Mouse (Mus musculus) kidney, embryonic 15.5 days (tissue): ENCODE data around the gene Scamp5. TPM values are rescaled to one million over a fixed set of nuclear protein-coding genes. Genes with fewer than 3 reads are reported as not detected.
A peak's percentile ranks its signal among the peaks of the same experiment; 100 is the strongest.
"Not testable (repeated sequence)": the region's sequence is repeated elsewhere in the genome, so short reads cannot be mapped to it uniquely, and the experiment has no call there.

ENCODE experiments used
- ATAC-seq: fragments of 200-750 bp; cut with Nextera tagmentation; replicated peaks from 2 replicates; pipeline ENCODE4 v1.8.0; 2017; ENCODE audit warnings: moderate TSS enrichment; ENCODE audit not compliant: low FRiP score
- H3K27ac ChIP-seq: fragments of 300-500 bp; sonication (generic); 2 replicates; pipeline ENCODE4 v1.5.1; 2015; ENCODE audit warnings: mild to moderate bottlenecking, inconsistent platforms
- H3K27me3 ChIP-seq: fragments of 300-500 bp; sonication (generic); 2 replicates; pipeline ENCODE4 v1.6.1; 2015; ENCODE audit warnings: inconsistent platforms
- H3K36me3 ChIP-seq: fragments of 300-500 bp; sonication (generic); 2 replicates; pipeline ENCODE4 v1.6.1; 2015; ENCODE audit warnings: inconsistent platforms
- H3K4me1 ChIP-seq: fragments of 300-500 bp; sonication (generic); 2 replicates; pipeline ENCODE4 v1.6.1; 2015; ENCODE audit warnings: inconsistent platforms
- H3K4me2 ChIP-seq: fragments of 300-500 bp; sonication (generic); 2 replicates; pipeline ENCODE4 v1.6.1; 2015; ENCODE audit warnings: moderate library complexity, mild to moderate bottlenecking, inconsistent platforms
- H3K4me3 ChIP-seq: fragments of 300-500 bp; sonication (generic); replicated peaks from 2 replicates; pipeline ENCODE4 v1.5.1; 2015; ENCODE audit warnings: mild to moderate bottlenecking, inconsistent platforms
- H3K9ac ChIP-seq: fragments of 300-500 bp; sonication (generic); 2 replicates; pipeline ENCODE4 v1.6.1; 2015; ENCODE audit warnings: mild to moderate bottlenecking, inconsistent platforms
- H3K9me3 ChIP-seq: fragments of 300-500 bp; sonication (generic); replicated peaks from 2 replicates; pipeline ENCODE4 v1.6.1; 2016; ENCODE audit warnings: inconsistent platforms
- WGBS: fragments of 180-500 bp; shearing (Covaris S2); methylation state at CpG from one replicate; pipeline ENCODE4 v1.1.7; 2015; ENCODE audit warnings: mixed read lengths; 5-methylcytosine and 5-hydroxymethylcytosine counted together
- polyA plus RNA-seq: library from polyadenylated mRNA; unstranded; fragments of >200 nt; fragmentation: Nextera tagmentation; extraction: Ambion mirVana; gene quantifications from 2 replicates; pipeline ENCODE4 v1.2.1, GENCODE M21; 2015

The Scamp5 gene
- polyA plus RNA-seq, 1 experiment from 2014 or later, result 15.9 TPM

GRCm38 (mm10) chr9:57427937-57428336 lies 39.9 kb downstream of the Scamp5 start:
- no peak overlapping the region for H3K4me2 ChIP-seq
- H3K27me3 ChIP-seq, result no peaks in the 10 kb centered on the region
- peaks cover 40% of the 10 kb centered on the region for H3K4me1 ChIP-seq
- H3K27ac ChIP-seq, result no peak overlapping the region
- H3K4me3 ChIP-seq, result no peak overlapping the region
- H3K36me3 ChIP-seq, result no peaks in the 10 kb centered on the region
- no peak for ATAC-seq
- WGBS, result 65% methylated on average over 4 of the region's 4 CpGs
- no peaks in the 10 kb centered on the region for H3K9me3 ChIP-seq
- no peak overlapping the region for H3K9ac ChIP-seq

GRCm38 (mm10) chr9:57427123-57427522 lies 40.7 kb downstream of the Scamp5 start:
- H3K9me3 ChIP-seq, H3K9ac ChIP-seq, H3K4me3 ChIP-seq, H3K36me3 ChIP-seq, H3K4me2 ChIP-seq, ATAC-seq, H3K27ac ChIP-seq, H3K27me3 ChIP-seq: not testable (repeated sequence)
- WGBS, result 86% methylated on average over 4 of the region's 4 CpGs
- H3K4me1 ChIP-seq, result peaks cover 32% of the 10 kb centered on the region

- whole genome bisulfite sequencing, result 76% methylated on average over 3 of the region's 3 CpGs
- peak overlapping the region; percentile 65 for H3K27ac ChIP-seq
- no peak overlapping the region for H3K4me3 ChIP-seq
- H3K4me2 ChIP-seq, result no peak overlapping the region
- no peak for ATAC-seq
- H3K4me1 ChIP-seq, result peaks cover 39% of the 10 kb centered on the region
- H3K9me3 ChIP-seq, result no peaks in the 10 kb centered on the region
- H3K36me3 ChIP-seq, result no peaks in the 10 kb centered on the region
- no peak overlapping the region for H3K9ac ChIP-seq
- no peaks in the 10 kb centered on the region for H3K27me3 ChIP-seq
Observed at GRCm38 (mm10) chr9:57425116-57425515, 42.7 kb downstream of the Scamp5 start.

- Histone ChIP-seq H3K4me3 (no peak overlapping the region), H3K9ac (no peak overlapping the region), H3K9me3 (no peaks in the 10 kb centered on the region), H3K4me1 (peaks cover 47% of the 10 kb centered on the region), H3K27me3 (no peaks in the 10 kb centered on the region), H3K4me2 (no peak overlapping the region), H3K27ac (0 out of 2 replicates have a peak overlapping the region, but pooled peaks have one; percentile 19), H3K36me3 (no peaks in the 10 kb centered on the region)
- 49% methylated on average over 6 of the region's 6 CpGs for whole genome bisulfite sequencing
- no peak for ATAC-seq
Observed at GRCm38 (mm10) chr9:57424066-57424465, 43.8 kb downstream of the Scamp5 start.

- Histone ChIP-seq H3K9me3 (no peaks in the 10 kb centered on the region), H3K36me3 (peaks cover 8% of the 10 kb centered on the region; the same call in 1 of the 2 replicates), H3K9ac (no peak overlapping the region), H3K4me1 (peaks cover 42% of the 10 kb centered on the region), H3K4me3 (no peak overlapping the region), H3K27me3 (no peaks in the 10 kb centered on the region), H3K4me2 (no peak overlapping the region), H3K27ac (peak overlapping the region; percentile 94)
- ATAC-seq, result no peak
- WGBS, result 18% methylated on average over 5 of the region's 5 CpGs
Observed at GRCm38 (mm10) chr9:57421688-57422111, 46.2 kb downstream of the Scamp5 start.

- ATAC-seq, result peak; percentile 71
- H3K27me3 ChIP-seq, result no peaks in the 10 kb centered on the region
- 28% methylated on average over 9 of the region's 9 CpGs for WGBS
- H3K9ac ChIP-seq, result 0 out of 2 replicates have a peak overlapping the region, but pooled peaks have one; percentile 9
- no peak overlapping the region for H3K4me2 ChIP-seq
- H3K4me3 ChIP-seq, result no peak overlapping the region
- peak overlapping the region; percentile 94 for H3K27ac ChIP-seq
- H3K9me3 ChIP-seq, result no peaks in the 10 kb centered on the region
- H3K4me1 ChIP-seq, result peaks cover 42% of the 10 kb centered on the region
- H3K36me3 ChIP-seq, result peaks cover 8% of the 10 kb centered on the region; the same call in 1 of the 2 replicates
Observed at GRCm38 (mm10) chr9:57421121-57421571, 46.7 kb downstream of the Scamp5 start.

GRCm38 (mm10) chr9:57420321-57421120 lies 47.3 kb downstream of the Scamp5 start:
- Histone ChIP-seq H3K4me3 (no peak overlapping the region), H3K4me2 (peak overlapping the region; percentile 33; the same call in 1 of the 2 replicates), H3K36me3 (peaks cover 8% of the 10 kb centered on the region; the same call in 1 of the 2 replicates), H3K4me1 (peaks cover 42% of the 10 kb centered on the region), H3K9me3 (no peaks in the 10 kb centered on the region), H3K9ac (peak overlapping the region; percentile 9; the same call in 1 of the 2 replicates), H3K27me3 (no peaks in the 10 kb centered on the region), H3K27ac (peak overlapping the region; percentile 94)
- 33% methylated on average over 20 of the region's 20 CpGs for WGBS
- ATAC-seq, result peak; percentile 84

- ATAC-seq, result no peak
- WGBS, result 81% methylated on average over 16 of the region's 16 CpGs
- no peak overlapping the region for H3K9ac ChIP-seq
Observed at GRCm38 (mm10) chr9:57419521-57420267, 48.2 kb downstream of the Scamp5 start.

GRCm38 (mm10) chr9:57417341-57417740 lies 50.5 kb downstream of the Scamp5 start:
- Histone ChIP-seq H3K4me2 (no peak overlapping the region), H3K9me3 (no peaks in the 10 kb centered on the region), H3K27ac (no peak overlapping the region), H3K4me3 (no peak overlapping the region), H3K27me3 (no peaks in the 10 kb centered on the region), H3K4me1 (peaks cover 27% of the 10 kb centered on the region), H3K9ac (no peak overlapping the region), H3K36me3 (peaks cover 23% of the 10 kb centered on the region)
- WGBS, result 85% methylated on average over 8 of the region's 8 CpGs
- ATAC-seq, result no peak

More at GRCm38 (mm10) chr9:57419521-57420267, 48.2 kb downstream of the Scamp5 start:
- Histone ChIP-seq H3K27ac (peak overlapping the region; percentile 94), H3K4me3 (no peak overlapping the region), H3K27me3 (no peaks in the 10 kb centered on the region), H3K9me3 (no peaks in the 10 kb centered on the region), H3K4me1 (peaks cover 34% of the 10 kb centered on the region), H3K36me3 (peaks cover 11% of the 10 kb centered on the region), H3K4me2 (no peak overlapping the region)

GRCm38 (mm10) chr9:57407120-57407905 lies 60.5 kb downstream of the Scamp5 start:
- H3K4me2 ChIP-seq, result no peak overlapping the region
- ATAC-seq, result no peak
- no peak overlapping the region for H3K4me3 ChIP-seq
- H3K9me3 ChIP-seq, result no peaks in the 10 kb centered on the region
- H3K27me3 ChIP-seq, result no peaks in the 10 kb centered on the region
- no peak overlapping the region for H3K27ac ChIP-seq
- H3K9ac ChIP-seq, result no peak overlapping the region
- H3K4me1 ChIP-seq, result peaks cover 5% of the 10 kb centered on the region; the same call in 1 of the 2 replicates
- 83% methylated on average over 9 of the region's 9 CpGs for WGBS
- no peaks in the 10 kb centered on the region for H3K36me3 ChIP-seq

- Histone ChIP-seq H3K4me1 (no peaks in the 10 kb centered on the region), H3K27me3 (no peaks in the 10 kb centered on the region), H3K9me3 (no peaks in the 10 kb centered on the region), H3K9ac (no peak overlapping the region), H3K36me3 (no peaks in the 10 kb centered on the region), H3K4me3 (no peak overlapping the region), H3K27ac (no peak overlapping the region), H3K4me2 (no peak overlapping the region)
- WGBS, result 82% methylated on average over 5 of the region's 5 CpGs
- ATAC-seq, result no peak
Observed at GRCm38 (mm10) chr9:57406395-57406794, 61.5 kb downstream of the Scamp5 start.
